Comparison of ENCODE assay signal across 9 mouse cellular contexts in genomic region chr13:97295101-97295852, GRCm38 (mm10). TPM values are rescaled to one million over a fixed set of nuclear protein-coding genes. Genes with fewer than 3 reads are reported as not detected.
DNase-seq lines count a peak whose midpoint lies in the region; ATAC-seq and TF ChIP-seq lines count a peak whose summit lies in the region.
"Had no signal": no experiment of that assay in that cellular context is flagged by ENCODE, and none has a peak within 500 bp of the region (broad histone marks: within the 10 kb centered on the region; RNA-seq: fewer than 3 reads in every experiment).

No protein-coding gene starts in this region.

- WGBS in lung, embryonic 15.5 days: 56% methylated on average over 9 of the region's 9 CpGs
- WGBS in hindbrain, embryonic 16.5 days: 44% methylated on average over 9 of the region's 9 CpGs

- ATAC-seq in lung, embryonic 15.5 days (ENCODE audit: borderline replicate concordance, extremely low read depth, low FRiP score, low TSS enrichment): no peak
- ATAC-seq in hindbrain, embryonic 16.5 days: no peak
- ATAC-seq in activated CD4-positive, CD25-positive, alpha-beta regulatory T cell, adult 4 months: no peak

- H3K9me3 ChIP-seq in ES-E14 (ENCODE audit: control insufficient read depth, insufficient read depth, low read depth, low read length): no peaks in the 10 kb centered on the region
- no peaks in the 10 kb centered on the region for H3K9me3 ChIP-seq in lung, embryonic 15.5 days
- no peaks in the 10 kb centered on the region for H3K9me3 ChIP-seq in hindbrain, embryonic 16.5 days (ENCODE audit: control insufficient read depth, low read length)
- H3K9me3 ChIP-seq: limb, embryonic 15.5 days had no signal

- TF ChIP-seq CTCF in bone marrow macrophage, adult 2 months (IDR thresholded peaks at IDR 0.05; ENCODE audit: low read depth, low read length): no peak

- no peak overlapping the region for H3K4me2 ChIP-seq in lung, embryonic 15.5 days
- no peak overlapping the region for H3K4me2 ChIP-seq in hindbrain, embryonic 16.5 days (ENCODE audit: low read length)
- H3K4me2 ChIP-seq: limb, embryonic 15.5 days had no signal

- no peak for TF ChIP-seq POLR2A in bone marrow macrophage, adult 2 months (IDR thresholded peaks at IDR 0.05; ENCODE audit: borderline replicate concordance, low read depth, low read length)

- in situ Hi-C loops in ES-E14 (cut with MboI; ENCODE audit: low sequenced_read_pairs in 2 of 2, unreplicated experiment in 2 of 2): no loop called here

- no peaks in the 10 kb centered on the region for H3K27me3 ChIP-seq in lung, embryonic 15.5 days
- no peaks in the 10 kb centered on the region for H3K27me3 ChIP-seq in hindbrain, embryonic 16.5 days (replicated peaks; ENCODE audit: control insufficient read depth, insufficient read depth, low read length)
- H3K27me3 ChIP-seq: limb, embryonic 15.5 days had no signal

- H3K36me3 ChIP-seq in ES-E14 (ENCODE audit: control insufficient read depth, insufficient read depth, low read length, poor library complexity, severe bottlenecking): no peaks in the 10 kb centered on the region
- H3K36me3 ChIP-seq in lung, embryonic 15.5 days: no peaks in the 10 kb centered on the region
- H3K36me3 ChIP-seq in hindbrain, embryonic 16.5 days (ENCODE audit: control insufficient read depth, insufficient read depth, low read length): no peaks in the 10 kb centered on the region
- H3K36me3 ChIP-seq: limb, embryonic 15.5 days had no signal

- peak overlapping the region; percentile 88 for H3K27ac ChIP-seq in ES-E14 (ENCODE audit: insufficient read depth, low read depth, low read length, poor library complexity, severe bottlenecking)
- H3K27ac ChIP-seq in bone marrow macrophage, adult 2 months (ENCODE audit: insufficient read depth, low read depth, low read length): peak overlapping the region; percentile 36; the same call in 1 of the 2 replicates
- H3K27ac ChIP-seq in lung, embryonic 15.5 days: peak overlapping the region; percentile 35; the same call in 1 of the 2 replicates
- H3K27ac ChIP-seq in hindbrain, embryonic 16.5 days (ENCODE audit: low read depth, low read length): no peak overlapping the region
- H3K27ac ChIP-seq: limb, embryonic 15.5 days had no signal

- H3K4me1 ChIP-seq in ES-E14 (ENCODE audit: control insufficient read depth in 2 of 2, insufficient read depth in 2 of 2, low read length in 2 of 2, poor library complexity in 1 of 2): peaks cover 30 to 33% of the 10 kb centered on the region in 2 experiments
- peaks cover 35% of the 10 kb centered on the region for H3K4me1 ChIP-seq in bone marrow macrophage, adult 2 months (ENCODE audit: control insufficient read depth, insufficient read depth, low read length)
- H3K4me1 ChIP-seq in lung, embryonic 15.5 days: peaks cover 17% of the 10 kb centered on the region
- H3K4me1 ChIP-seq in hindbrain, embryonic 16.5 days (ENCODE audit: control insufficient read depth, insufficient read depth, low read depth, low read length): peaks cover 12% of the 10 kb centered on the region

- H3K9ac ChIP-seq in ES-E14 (ENCODE audit: insufficient read depth, low read depth, low read length, poor library complexity, severe bottlenecking): peak overlapping the region; percentile 23; the same call in 1 of the 2 replicates
- no peak overlapping the region for H3K9ac ChIP-seq in lung, embryonic 15.5 days
- no peak overlapping the region for H3K9ac ChIP-seq in hindbrain, embryonic 16.5 days (ENCODE audit: low read depth, low read length)
- H3K9ac ChIP-seq: limb, embryonic 15.5 days had no signal

- H3K4me3 ChIP-seq in ES-E14 (ENCODE audit: insufficient read depth in 1 of 2, low read depth in 1 of 2, low read length in 2 of 2, poor library complexity in 1 of 2, severe bottlenecking in 1 of 2): peak overlapping the region; percentile 42 to 62
- H3K4me3 ChIP-seq in bone marrow macrophage, adult 2 months (ENCODE audit: insufficient read depth, low read length): no peak overlapping the region
- no peak overlapping the region for H3K4me3 ChIP-seq in lung, embryonic 15.5 days
- no peak overlapping the region for H3K4me3 ChIP-seq in hindbrain, embryonic 16.5 days (ENCODE audit: low read length)
- H3K4me3 ChIP-seq: limb, embryonic 15.5 days had no signal

- DNase-seq in ES-E14 (ENCODE audit: low read depth, low spot score): no peak
- peak; percentile 76 for DNase-seq in heart, postnatal 4 days
- no peak for DNase-seq in urinary bladder, adult 18-20 months (ENCODE audit: low spot score in 2 of 2)
- no peak for DNase-seq in frontal cortex, postnatal 14 days (ENCODE audit: low spot score in 2 of 2)

TF ChIP-seq in ES-E14, 5 proteins besides CTCF, POLR2A, EP300 and RAD21:
- 0 out of 2 replicates have a peak, but pooled peaks have one; percentile 23 for TF ChIP-seq HCFC1 (IDR thresholded peaks at IDR 0.05; ENCODE audit: borderline replicate concordance, insufficient read depth, low read length)
- no peak for TF ChIP-seq MAFK (IDR thresholded peaks at IDR 0.05; ENCODE audit: insufficient read depth, low read depth, low read length)
TF ChIP-seq in ES-E14: peak in this region for 1.

RNA-seq across cellular contexts. Expression of gene Enc1, which starts 54.4 kb away (rescaled TPM):
- total RNA-seq in ES-E14 (2012; rRNA removed): 63.1 and 73.6 TPM in 2 replicates
- 9.2 and 10.7 TPM in 2 replicates for polyA plus RNA-seq in bone marrow macrophage, adult 2 months (2012; ENCODE audit: insufficient read depth, insufficient read length, missing spikeins)
- 10 to 100 TPM; 14.1 to 15.3 TPM for total RNA-seq in heart, postnatal 4 days (2021)
- polyA plus RNA-seq in lung, embryonic 15.5 days (2015; fragmentation: Nextera tagmentation; extraction: Ambion mirVana): 11.7 and 12.5 TPM in 2 replicates
- 66.3 and 67.6 TPM in 2 replicates for polyA plus RNA-seq in hindbrain, embryonic 16.5 days (2015; fragmentation: Nextera tagmentation; extraction: Ambion mirVana)
- 1 to 10 TPM; 3.0 to 3.8 TPM for polyA plus RNA-seq in activated CD4-positive, CD25-positive, alpha-beta regulatory T cell, adult 4 months (2017; shearing (Covaris generic))

Comparison
In these comparisons a context has a peak if more than half of its experiments do, and no peak if none do; other contexts are left out.
1. H3K4me3 ChIP-seq: peak in ES-E14 (2 of 2); none in bone marrow macrophage, adult 2 months (single experiment), lung, embryonic 15.5 days (single experiment) and hindbrain, embryonic 16.5 days (single experiment).